Mouse (Mus musculus) cerebellum, postnatal 14 days (tissue): ENCODE results near the gene Lyrm7.
A peak's percentile ranks its signal among the peaks of the same experiment; 100 is the strongest.

Source experiments
- DNase-seq, 2 experiments: peaks; one replicate each; pipeline ENCODE4 v3.0.0; 2021; ENCODE audit warnings: mixed read lengths in 2 of 2

The Lyrm7 gene

GRCm38 (mm10) chr11:54801791-54802558, 58.7 kb downstream of the Lyrm7 start:
- no peak for DNase-seq

GRCm38 (mm10) chr11:54796551-54796950, 64.2 kb downstream of the Lyrm7 start:
- DNase-seq: peak in 1 of 2 experiments; percentile 19

- no peak for DNase-seq
These were observed 66.0 kb downstream of the Lyrm7 start for GRCm38 (mm10) chr11:54794678-54795077.

- no peak for DNase-seq
These were observed 67.5 kb downstream of the Lyrm7 start for GRCm38 (mm10) chr11:54793173-54793572.

- DNase-seq: no peak
These were observed 69.3 kb downstream of the Lyrm7 start for GRCm38 (mm10) chr11:54791458-54791857.

- peak; percentile 98 for DNase-seq
These were observed 72.9 kb downstream of the Lyrm7 start, which contains the start of gene Cdc42se2 for GRCm38 (mm10) chr11:54787488-54788474. Cdc42se2 (minus strand) TSS chr11:54787675.

GRCm38 (mm10) chr11:54786858-54787487, 73.7 kb downstream of the Lyrm7 start:
- DNase-seq: peak; percentile 60 to 69

GRCm38 (mm10) chr11:54785566-54785965, 75.2 kb downstream of the Lyrm7 start:
- no peak for DNase-seq

GRCm38 (mm10) chr11:54784436-54784835, 76.3 kb downstream of the Lyrm7 start:
- DNase-seq: no peak

- DNase-seq: no peak
These were observed 78.5 kb downstream of the Lyrm7 start for GRCm38 (mm10) chr11:54782253-54782652.

- DNase-seq: no peak
These were observed 80.8 kb downstream of the Lyrm7 start for GRCm38 (mm10) chr11:54779946-54780345.

GRCm38 (mm10) chr11:54778131-54778844, 82.4 kb downstream of the Lyrm7 start:
- DNase-seq: no peak

GRCm38 (mm10) chr11:54777387-54778130, 83.2 kb downstream of the Lyrm7 start:
- DNase-seq: no peak
